Mouse (Mus musculus) liver, postnatal 0 days (tissue): ENCODE data around the gene 4933434E20Rik. TPM values are rescaled to one million over a fixed set of nuclear protein-coding genes. Genes with fewer than 3 reads are reported as not detected.
A peak's percentile ranks its signal among the peaks of the same experiment; 100 is the strongest.

ENCODE experiments used
- ATAC-seq: fragments of 200-750 bp; cut with Nextera tagmentation; 2 replicates; pipeline ENCODE4 v1.8.0; 2017; ENCODE audit warnings: mild to moderate bottlenecking, moderate library complexity
- DNase-seq: peaks from one replicate; pipeline ENCODE4 v3.0.0-alpha.2; 2016
- H3K27ac ChIP-seq: fragments of 300-500 bp; sonication (generic); 2 replicates; pipeline ENCODE4 v1.5.1; 2014; ENCODE audit warnings: antibody characterized with exemption, moderate library complexity, mild to moderate bottlenecking, low read depth
- H3K27me3 ChIP-seq: fragments of 300-500 bp; sonication (generic); 2 replicates; pipeline ENCODE4 v1.6.1; 2014; ENCODE audit warnings: low read length, control low read depth, mixed read lengths; ENCODE audit not compliant: insufficient read depth
- H3K36me3 ChIP-seq: fragments of 300-500 bp; sonication (generic); replicated peaks from 2 replicates; pipeline ENCODE4 v1.6.1; 2014; ENCODE audit warnings: mild to moderate bottlenecking, control low read depth, low read length, moderate library complexity, mixed read lengths; ENCODE audit not compliant: insufficient read depth
- H3K4me1 ChIP-seq: fragments of 300-500 bp; sonication (generic); 2 replicates; pipeline ENCODE4 v1.6.1; 2014; ENCODE audit warnings: antibody characterized with exemption, mild to moderate bottlenecking, control low read depth; ENCODE audit not compliant: insufficient read depth
- H3K4me2 ChIP-seq: fragments of 300-500 bp; sonication (generic); 2 replicates; pipeline ENCODE4 v1.6.1; 2014; ENCODE audit warnings: low read depth, mild to moderate bottlenecking, low read length, moderate library complexity, mixed read lengths
- H3K4me3 ChIP-seq: fragments of 300-500 bp; sonication (generic); 2 replicates; pipeline ENCODE4 v1.5.1; 2014; ENCODE audit warnings: low read depth, low read length
- H3K9ac ChIP-seq: fragments of 300-500 bp; sonication (generic); replicated peaks from 2 replicates; pipeline ENCODE4 v1.6.1; 2014; ENCODE audit warnings: mild to moderate bottlenecking, moderate library complexity
- H3K9me3 ChIP-seq: fragments of 300-500 bp; sonication (generic); 2 replicates; pipeline ENCODE4 v1.6.1; 2016; ENCODE audit warnings: mild to moderate bottlenecking, control low read depth, low read length, mixed read lengths
- CTCF ChIP-seq: sonication (generic); IDR thresholded peaks from 2 replicates; pipeline ENCODE4 v1.5.1; 2016; ENCODE audit warnings: antibody characterized with exemption, low read depth
- EP300 ChIP-seq: IDR thresholded peaks from 2 replicates; pipeline ENCODE4 v1.6.1; 2016; ENCODE audit warnings: antibody characterized with exemption, low read depth, mild to moderate bottlenecking
- WGBS: fragments of 180-500 bp; shearing (Covaris S2); extraction: QIAGEN DNeasy Blood & Tissue Kit; methylation state at CpG from one replicate; pipeline ENCODE4 v1.1.7; 2014; ENCODE audit not compliant: insufficient replicate concordance; 5-methylcytosine and 5-hydroxymethylcytosine counted together
- microRNA counts: library from miRNA; unstranded; fragments of <30 nt; microRNA quantifications from one replicate; lab custom pipeline; 2015
- microRNA-seq: library from miRNA; unstranded; fragments of <30 nt; microRNA quantifications from one replicate; pipeline ENCODE4, GENCODE M21; 2016
- polyA plus RNA-seq: library from polyadenylated mRNA; unstranded; fragments of >200 nt; fragmentation: Nextera tagmentation; extraction: Ambion mirVana; gene quantifications from 2 replicates; pipeline ENCODE4 v1.2.1, GENCODE M21; 2015

Gene 4933434E20Rik
- polyA plus RNA-seq, 1 experiment from 2014 or later: 64.6 TPM

- Histone ChIP-seq H3K27me3 (no peaks in the 10 kb centered on the region), H3K4me3 (no peak overlapping the region), H3K9ac (no peak overlapping the region), H3K9me3 (no peaks in the 10 kb centered on the region), H3K4me2 (no peak overlapping the region), H3K4me1 (no peaks in the 10 kb centered on the region), H3K27ac (no peak overlapping the region), H3K36me3 (peaks cover 23% of the 10 kb centered on the region)
- WGBS: 86% methylated on average over 2 of the region's 2 CpGs
- TF ChIP-seq CTCF: no peak
- no peak for TF ChIP-seq EP300
- no peak for ATAC-seq
- DNase-seq: no peak
Observed at GRCm38 (mm10) chr3:90101673-90102072, 50.2 kb downstream of the 4933434E20Rik start.

- Histone ChIP-seq H3K27me3 (no peaks in the 10 kb centered on the region), H3K27ac (no peak overlapping the region), H3K4me1 (no peaks in the 10 kb centered on the region), H3K4me2 (no peak overlapping the region), H3K9ac (no peak overlapping the region), H3K36me3 (peaks cover 23% of the 10 kb centered on the region), H3K4me3 (no peak overlapping the region), H3K9me3 (no peaks in the 10 kb centered on the region)
- DNase-seq: no peak
- ATAC-seq: no peak
- TF ChIP-seq CTCF: no peak
- no peak for TF ChIP-seq EP300
- 77% methylated on average over 2 of the region's 2 CpGs for WGBS
Observed at GRCm38 (mm10) chr3:90102239-90102638, 50.8 kb downstream of the 4933434E20Rik start.

GRCm38 (mm10) chr3:90103176-90103575 is 51.7 kb downstream of the 4933434E20Rik start:
- H3K9me3 ChIP-seq: no peaks in the 10 kb centered on the region
- no peak overlapping the region for H3K27ac ChIP-seq
- H3K4me1 ChIP-seq: no peaks in the 10 kb centered on the region
- ATAC-seq (no peak), DNase-seq (no peak)
- no peak overlapping the region for H3K9ac ChIP-seq
- no peak overlapping the region for H3K4me3 ChIP-seq
- H3K4me2 ChIP-seq: no peak overlapping the region
- no peaks in the 10 kb centered on the region for H3K27me3 ChIP-seq
- 68% methylated on average over 2 of the region's 2 CpGs for WGBS
- peaks cover 17% of the 10 kb centered on the region for H3K36me3 ChIP-seq
- no peak for TF ChIP-seq CTCF

- Histone ChIP-seq H3K4me2 (no peak within 1 kb of the TSS), H3K36me3 (peaks cover 14% of the 10 kb centered on the region), H3K9ac (no peak within 1 kb of the TSS), H3K9me3 (no peaks in the 10 kb centered on the region), H3K27ac (no peak within 1 kb of the TSS), H3K27me3 (no peaks in the 10 kb centered on the region), H3K4me1 (no peaks in the 10 kb centered on the region), H3K4me3 (no peak within 1 kb of the TSS)
- ATAC-seq: no peak
- TF ChIP-seq CTCF (no peak), EP300 (no peak)
- WGBS: 81% methylated on average over 13 of the region's 13 CpGs
- DNase-seq: no peak
Observed at GRCm38 (mm10) chr3:90103938-90104337, 52.5 kb downstream of the 4933434E20Rik start, which contains the start of gene Nup210l. Gene Nup210l (plus strand): TSS chr3:90104132.

GRCm38 (mm10) chr3:90111706-90112105 is 60.3 kb downstream of the 4933434E20Rik start:
- WGBS: 58% methylated on average over 2 of the region's 2 CpGs
- H3K4me1 ChIP-seq: no peaks in the 10 kb centered on the region

GRCm38 (mm10) chr3:90114342-90114741 is 62.9 kb downstream of the 4933434E20Rik start:
- WGBS: 83% methylated on average over 2 of the region's 2 CpGs

More at GRCm38 (mm10) chr3:90111706-90112105, 60.3 kb downstream of the 4933434E20Rik start:
- Histone ChIP-seq H3K9ac (no peak overlapping the region), H3K4me2 (no peak overlapping the region), H3K36me3 (no peaks in the 10 kb centered on the region), H3K4me3 (no peak overlapping the region), H3K27ac (no peak overlapping the region), H3K9me3 (no peaks in the 10 kb centered on the region), H3K27me3 (no peaks in the 10 kb centered on the region)
- no peak for DNase-seq
- no peak for ATAC-seq
- TF ChIP-seq CTCF (no peak), EP300 (no peak)

GRCm38 (mm10) chr3:90115526-90115925 is 64.1 kb downstream of the 4933434E20Rik start:
- no peak for ATAC-seq
- no peak overlapping the region for H3K4me3 ChIP-seq
- WGBS: 70% methylated on average over 3 of the region's 3 CpGs

More at GRCm38 (mm10) chr3:90114342-90114741, 62.9 kb downstream of the 4933434E20Rik start:
- Histone ChIP-seq H3K27me3 (no peaks in the 10 kb centered on the region), H3K9ac (no peak overlapping the region), H3K4me2 (no peak overlapping the region), H3K4me1 (no peaks in the 10 kb centered on the region), H3K27ac (no peak overlapping the region), H3K36me3 (no peaks in the 10 kb centered on the region), H3K9me3 (no peaks in the 10 kb centered on the region), H3K4me3 (no peak overlapping the region)
- ATAC-seq (no peak), DNase-seq (no peak)
- TF ChIP-seq EP300 (no peak), CTCF (peak; percentile 31; the same call in 1 of the 2 replicates)

More at GRCm38 (mm10) chr3:90115526-90115925, 64.1 kb downstream of the 4933434E20Rik start:
- Histone ChIP-seq H3K4me2 (no peak overlapping the region), H3K9ac (no peak overlapping the region), H3K4me1 (no peaks in the 10 kb centered on the region), H3K27ac (no peak overlapping the region), H3K36me3 (no peaks in the 10 kb centered on the region), H3K27me3 (no peaks in the 10 kb centered on the region), H3K9me3 (no peaks in the 10 kb centered on the region)
- TF ChIP-seq CTCF: no peak
- no peak for TF ChIP-seq EP300
- DNase-seq: no peak

MicroRNAs encoded within 50 kb of the gene (microRNA counts, 519-probe panel; counts per million panel counts)
- 5,211 counts per million, percentile 60 among the panel's probes with 10 or more counts for microRNA mmu-miR-190b (lab: Ali Mortazavi, UCI)

Small RNA genes within 50 kb of the gene (microRNA-seq; reads per million reads assigned to microRNA genes)
- gene Mir190b (7.3 reads per million, percentile 14 among the genes with 10 or more reads in this experiment), gene Mir7669 (1.2 reads per million)

Other genes starting within 250 kb of the 4933434E20Rik start
- gene She, start 220.3 kb upstream of the 4933434E20Rik start, polyA plus RNA-seq: 0.92 and 1.00 TPM in 2 replicates
- gene Il6ra, start 138.4 kb upstream of the 4933434E20Rik start, polyA plus RNA-seq: 10.2 and 11.8 TPM in 2 replicates
- 0.88 and 1.4 TPM in 2 replicates for gene Atp8b2, start 88.1 kb upstream of the 4933434E20Rik start, polyA plus RNA-seq
- 95.6 and 99.6 TPM in 2 replicates for gene Hax1, start 52.9 kb upstream of the 4933434E20Rik start, polyA plus RNA-seq
- 57.4 TPM in 2 replicates for gene Ubap2l, start 992 bp downstream of the 4933434E20Rik start, polyA plus RNA-seq
- 156 and 162 TPM in 2 replicates for gene Tpm3, start 21.0 kb downstream of the 4933434E20Rik start, polyA plus RNA-seq
- gene Nup210l, start 52.5 kb downstream of the 4933434E20Rik start, polyA plus RNA-seq: 0.02 and 0.04 TPM in 2 replicates
- 821 and 885 TPM in 2 replicates for gene Rps27, start 162.0 kb downstream of the 4933434E20Rik start, polyA plus RNA-seq
- gene Rab13, start 162.1 kb downstream of the 4933434E20Rik start, polyA plus RNA-seq: 4.9 and 6.1 TPM in 2 replicates
- gene Jtb, start 180.0 kb downstream of the 4933434E20Rik start, polyA plus RNA-seq: 68.7 and 74.3 TPM in 2 replicates
- gene Creb3l4, start 191.9 kb downstream of the 4933434E20Rik start, polyA plus RNA-seq: 0.15 and 0.41 TPM in 2 replicates
- gene Slc39a1, start 196.5 kb downstream of the 4933434E20Rik start, polyA plus RNA-seq: 41.7 and 54.0 TPM in 2 replicates
- 6.6 and 7.9 TPM in 2 replicates for gene Crtc2, start 202.5 kb downstream of the 4933434E20Rik start, polyA plus RNA-seq
- gene Dennd4b, start 213.5 kb downstream of the 4933434E20Rik start, polyA plus RNA-seq: 2.0 TPM in 2 replicates
- gene Gatad2b, start 241.5 kb downstream of the 4933434E20Rik start, polyA plus RNA-seq: 2.3 and 3.1 TPM in 2 replicates